Mouse (Mus musculus) bone marrow, adult 2 months (tissue): ENCODE data around the gene Wdr24.

ENCODE experiments used
- CTCF ChIP-seq: fragments of 200-500 bp; IDR thresholded peaks from 2 replicates; pipeline ENCODE4 v1.5.1; 2011; ENCODE audit warnings: low read length, control low read depth; ENCODE audit not compliant: control insufficient read depth, insufficient read depth
- POLR2A ChIP-seq: fragments of 200-500 bp; IDR thresholded peaks from 2 replicates; pipeline ENCODE4 v1.6.1; 2011; ENCODE audit warnings: low read depth, mild to moderate bottlenecking, control low read depth, low read length, borderline replicate concordance; ENCODE audit not compliant: control insufficient read depth

DNA sequence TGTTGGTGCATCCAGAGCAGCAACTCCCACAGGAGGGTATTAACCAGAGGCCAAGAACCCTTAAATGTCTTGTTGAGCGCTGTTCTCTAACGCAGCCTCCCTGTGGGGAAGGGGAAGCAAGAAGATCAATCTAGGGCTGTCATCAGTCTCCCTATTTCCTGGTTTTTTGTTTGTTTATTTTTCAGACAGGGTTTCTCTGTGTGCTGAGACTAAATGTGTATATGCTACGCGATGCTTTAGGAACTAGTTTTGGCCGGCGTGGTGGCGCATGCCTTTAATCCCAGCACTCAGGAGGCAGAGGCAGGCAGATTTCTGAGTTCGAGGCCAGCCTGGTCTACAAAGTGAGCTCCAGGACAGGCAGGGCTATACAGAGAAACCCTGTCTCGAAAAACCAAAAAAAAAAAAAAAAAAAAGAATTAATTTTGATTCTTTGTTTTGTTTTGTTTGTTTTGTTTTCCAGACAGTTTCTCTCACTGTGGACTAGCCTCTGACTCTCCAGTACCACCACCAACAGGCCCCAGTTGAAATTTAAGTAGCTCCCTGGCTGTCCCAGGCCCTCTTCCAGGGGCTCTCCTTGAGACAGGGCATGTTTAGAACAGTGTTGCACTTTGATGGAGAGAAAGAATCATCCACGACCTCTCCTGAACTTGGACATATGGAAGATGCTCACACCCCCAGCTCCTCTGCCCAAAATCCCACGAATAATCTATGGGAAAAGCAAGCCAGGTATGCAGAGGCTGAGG, 50.1 kb downstream of the Wdr24 start:
- TF ChIP-seq POLR2A (no peak), CTCF (no peak)
